Mouse (Mus musculus) liver, postnatal 0 days (tissue): Measurements from ENCODE around the gene 4632433K11Rik. TPM values are rescaled to one million over a fixed set of nuclear protein-coding genes. Genes with fewer than 3 reads are reported as not detected.
A peak's percentile ranks its signal among the peaks of the same experiment; 100 is the strongest.
"Not testable (repeated sequence)": the region's sequence is repeated elsewhere in the genome, so short reads cannot be mapped to it uniquely, and the experiment has no call there.

ENCODE experiments used
- ATAC-seq: fragments of 200-750 bp; cut with Nextera tagmentation; 2 replicates; pipeline ENCODE4 v1.8.0; 2017; ENCODE audit warnings: mild to moderate bottlenecking, moderate library complexity
- DNase-seq: peaks from one replicate; pipeline ENCODE4 v3.0.0-alpha.2; 2016
- H3K27ac ChIP-seq: fragments of 300-500 bp; sonication (generic); 2 replicates; pipeline ENCODE4 v1.5.1; 2014; ENCODE audit warnings: antibody characterized with exemption, moderate library complexity, mild to moderate bottlenecking, low read depth
- H3K27me3 ChIP-seq: fragments of 300-500 bp; sonication (generic); 2 replicates; pipeline ENCODE4 v1.6.1; 2014; ENCODE audit warnings: low read length, control low read depth, mixed read lengths; ENCODE audit not compliant: insufficient read depth
- H3K36me3 ChIP-seq: fragments of 300-500 bp; sonication (generic); replicated peaks from 2 replicates; pipeline ENCODE4 v1.6.1; 2014; ENCODE audit warnings: mild to moderate bottlenecking, control low read depth, low read length, moderate library complexity, mixed read lengths; ENCODE audit not compliant: insufficient read depth
- H3K4me1 ChIP-seq: fragments of 300-500 bp; sonication (generic); 2 replicates; pipeline ENCODE4 v1.6.1; 2014; ENCODE audit warnings: antibody characterized with exemption, mild to moderate bottlenecking, control low read depth; ENCODE audit not compliant: insufficient read depth
- H3K4me2 ChIP-seq: fragments of 300-500 bp; sonication (generic); 2 replicates; pipeline ENCODE4 v1.6.1; 2014; ENCODE audit warnings: low read depth, mild to moderate bottlenecking, low read length, moderate library complexity, mixed read lengths
- H3K4me3 ChIP-seq: fragments of 300-500 bp; sonication (generic); 2 replicates; pipeline ENCODE4 v1.5.1; 2014; ENCODE audit warnings: low read depth, low read length
- H3K9ac ChIP-seq: fragments of 300-500 bp; sonication (generic); replicated peaks from 2 replicates; pipeline ENCODE4 v1.6.1; 2014; ENCODE audit warnings: mild to moderate bottlenecking, moderate library complexity
- H3K9me3 ChIP-seq: fragments of 300-500 bp; sonication (generic); 2 replicates; pipeline ENCODE4 v1.6.1; 2016; ENCODE audit warnings: mild to moderate bottlenecking, control low read depth, low read length, mixed read lengths
- CTCF ChIP-seq: sonication (generic); IDR thresholded peaks from 2 replicates; pipeline ENCODE4 v1.5.1; 2016; ENCODE audit warnings: antibody characterized with exemption, low read depth
- EP300 ChIP-seq: IDR thresholded peaks from 2 replicates; pipeline ENCODE4 v1.6.1; 2016; ENCODE audit warnings: antibody characterized with exemption, low read depth, mild to moderate bottlenecking
- WGBS: fragments of 180-500 bp; shearing (Covaris S2); extraction: QIAGEN DNeasy Blood & Tissue Kit; methylation state at CpG from one replicate; pipeline ENCODE4 v1.1.7; 2014; ENCODE audit not compliant: insufficient replicate concordance; 5-methylcytosine and 5-hydroxymethylcytosine counted together
- polyA plus RNA-seq: library from polyadenylated mRNA; unstranded; fragments of >200 nt; fragmentation: Nextera tagmentation; extraction: Ambion mirVana; gene quantifications from 2 replicates; pipeline ENCODE4 v1.2.1, GENCODE M21; 2015

The 4632433K11Rik gene
- polyA plus RNA-seq, 1 experiment from 2014 or later, result not detected

DNA sequence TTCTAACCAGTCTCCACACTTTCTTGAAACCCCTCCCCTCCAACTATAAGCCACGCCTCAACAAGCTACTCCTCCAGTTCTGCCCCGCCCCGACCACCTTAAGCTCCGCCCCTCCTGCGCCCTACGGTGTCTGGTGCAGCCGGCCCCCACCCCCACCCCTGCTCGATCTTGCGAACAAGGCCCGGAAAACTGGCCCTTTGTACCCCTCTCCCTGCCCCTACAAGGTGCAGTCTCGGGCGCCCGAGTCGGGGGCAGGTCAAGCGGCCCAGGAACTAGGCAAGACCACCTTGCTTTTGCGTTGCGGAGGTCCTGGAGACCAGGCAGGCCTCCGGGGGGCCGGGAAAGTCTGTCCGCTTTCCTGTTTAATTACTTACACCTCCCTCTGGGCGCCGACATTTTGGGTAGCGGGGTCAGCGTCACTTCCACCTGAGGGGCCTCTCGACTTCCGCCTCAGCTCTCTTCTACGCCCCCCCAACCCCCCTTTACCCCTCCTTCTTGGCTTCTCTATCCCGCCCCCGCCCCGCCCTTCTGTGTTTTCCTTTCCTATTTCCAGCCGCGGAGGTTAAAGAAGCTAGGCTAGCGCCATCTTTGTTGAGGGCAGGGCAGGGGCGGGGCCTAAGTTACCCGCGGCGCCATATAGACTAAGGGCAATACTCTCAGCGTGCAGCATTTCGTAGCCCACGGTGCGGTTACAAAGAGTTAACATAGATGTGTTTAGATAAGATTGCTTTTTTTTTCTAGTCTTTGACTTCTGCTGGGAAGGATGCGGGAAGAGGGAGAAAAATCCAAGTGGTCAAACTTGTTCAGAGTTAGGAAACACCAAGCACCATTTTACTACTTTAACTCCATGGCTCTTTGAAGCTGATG, 19.4 kb upstream of the 4632433K11Rik start, which contains the start of the genes Zfp524 and Fiz1:
Zfp524 (plus strand) TSS at position 165 of the 867 bp plus-strand sequence.
Fiz1 (minus strand) TSS at position 447 of the 867 bp plus-strand sequence.
- ATAC-seq, result peak; percentile 85
- no peak for TF ChIP-seq CTCF
- no peak; the same call in none of the 2 replicates for TF ChIP-seq EP300

DNA sequence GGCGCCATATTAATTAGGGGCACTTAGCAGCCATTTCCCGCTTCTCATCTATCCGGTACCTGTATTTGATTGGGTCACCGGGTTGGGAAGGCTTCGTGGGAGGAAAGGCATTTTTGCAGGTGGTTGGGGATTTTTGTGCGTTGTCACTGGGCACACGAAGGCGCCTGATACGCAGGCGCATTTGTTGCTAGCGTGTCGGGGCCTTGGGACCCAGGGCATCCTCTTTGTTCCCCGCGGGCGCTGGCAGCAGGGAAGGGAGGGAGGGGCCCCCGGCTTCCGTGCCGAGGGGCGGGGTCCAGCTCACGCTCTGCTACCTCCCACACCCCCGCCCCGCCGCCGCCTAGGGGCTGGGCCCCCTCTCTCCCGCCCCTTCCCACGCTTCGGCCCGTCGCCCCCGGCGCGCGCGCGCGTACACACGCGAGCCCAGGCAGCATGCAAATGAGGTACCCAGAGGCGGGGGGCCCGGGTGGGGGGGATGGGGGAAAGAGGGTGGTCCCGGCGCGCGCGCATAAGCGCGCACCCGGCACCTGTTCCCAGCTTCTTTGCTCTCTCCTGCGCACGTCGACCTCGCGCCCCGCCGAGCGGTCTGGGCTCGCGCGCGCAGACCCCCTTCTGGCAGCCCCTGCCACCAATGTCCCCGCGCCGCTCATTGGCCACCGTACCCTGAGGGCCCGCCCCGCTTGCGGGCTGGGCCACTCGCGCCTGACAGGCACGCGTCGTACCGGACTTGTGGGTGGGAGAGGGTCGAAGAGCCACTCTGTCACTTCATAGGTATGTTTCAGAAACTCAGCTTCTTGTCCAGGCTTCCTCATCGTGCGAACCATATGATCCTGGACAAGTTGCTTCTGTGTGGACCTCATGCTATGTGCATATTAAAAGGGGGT, 18.6 kb upstream of the 4632433K11Rik start, which contains the start of gene Gm44973:
Gm44973 (plus strand) TSS at position 379 of the 884 bp plus-strand sequence.
- Histone ChIP-seq H3K4me3 (peak within 1 kb of the TSS; percentile 76), H3K4me2 (peak within 1 kb of the TSS; percentile 94), H3K4me1 (peaks cover 14% of the 10 kb centered on the region), H3K36me3 (peaks cover 28% of the 10 kb centered on the region), H3K27ac (peak within 1 kb of the TSS; percentile 98), H3K27me3 (no peaks in the 10 kb centered on the region), H3K9me3 (no peaks in the 10 kb centered on the region), H3K9ac (peak within 1 kb of the TSS; percentile 85)
- 3% methylated on average over 62 of the region's 76 CpGs for WGBS
- TF ChIP-seq CTCF, result no peak
- no peak; the same call in 1 of the 2 replicates for TF ChIP-seq EP300
- DNase-seq, result peak; percentile 93
- ATAC-seq, result peak; percentile 80

More for the DNA sequence above, 19.4 kb upstream of the 4632433K11Rik start, which contains the start of the genes Zfp524 and Fiz1:
- peak within 1 kb of the TSS; percentile 94 for H3K4me2 ChIP-seq
- WGBS, result under 1% methylated on average over 40 of the region's 42 CpGs
- H3K27me3 ChIP-seq, result no peaks in the 10 kb centered on the region
- H3K4me3 ChIP-seq, result peak within 1 kb of the TSS; percentile 76
- H3K9ac ChIP-seq, result peak within 1 kb of the TSS; percentile 85
- peak within 1 kb of the TSS; percentile 98 for H3K27ac ChIP-seq
- peaks cover 35% of the 10 kb centered on the region for H3K36me3 ChIP-seq
- peaks cover 14% of the 10 kb centered on the region for H3K4me1 ChIP-seq
- DNase-seq, result peak; percentile 97
- H3K9me3 ChIP-seq, result no peaks in the 10 kb centered on the region

DNA sequence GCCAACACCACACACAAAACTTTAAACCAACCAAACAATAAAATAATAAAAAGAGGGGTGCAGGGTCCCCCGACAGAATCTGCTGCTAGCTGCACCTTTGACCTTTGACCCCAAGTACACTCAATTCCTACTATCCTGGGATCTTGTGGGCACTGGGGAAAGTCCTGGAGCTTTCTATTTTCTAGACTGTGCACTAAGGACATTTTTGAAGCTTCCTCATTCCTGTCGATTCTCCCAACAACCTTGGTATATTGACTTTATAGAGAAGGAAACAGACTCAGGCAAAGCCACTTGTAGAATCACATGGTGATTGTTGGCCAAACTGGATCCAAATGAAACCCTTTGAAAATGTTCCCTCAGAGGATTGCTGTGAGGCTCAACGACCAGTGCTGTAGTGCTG, 17.9 kb upstream of the 4632433K11Rik start:
- peak overlapping the region; percentile 85 for H3K9ac ChIP-seq
- 37% methylated on average over 3 of the region's 3 CpGs for WGBS
- peaks cover 21% of the 10 kb centered on the region for H3K36me3 ChIP-seq
- H3K4me3 ChIP-seq, result peak overlapping the region; percentile 76
- H3K27ac ChIP-seq, result peak overlapping the region; percentile 98
- no peaks in the 10 kb centered on the region for H3K9me3 ChIP-seq
- H3K4me2 ChIP-seq, result peak overlapping the region; percentile 94
- H3K4me1 ChIP-seq, result peaks cover 18% of the 10 kb centered on the region
- no peak for ATAC-seq
- H3K27me3 ChIP-seq, result no peaks in the 10 kb centered on the region
- TF ChIP-seq EP300 (no peak), CTCF (no peak)
- DNase-seq, result no peak

GRCm38 (mm10) chr7:5016920-5017319, 17.0 kb upstream of the 4632433K11Rik start:
- Histone ChIP-seq H3K36me3 (peaks cover 12% of the 10 kb centered on the region), H3K27ac (no peak overlapping the region), H3K4me3 (no peak overlapping the region), H3K9ac (no peak overlapping the region), H3K4me2 (no peak overlapping the region), H3K9me3 (no peaks in the 10 kb centered on the region), H3K4me1 (peaks cover 19% of the 10 kb centered on the region), H3K27me3 (no peaks in the 10 kb centered on the region)
- TF ChIP-seq CTCF (no peak), EP300 (no peak)
- no peak for ATAC-seq
- 90% methylated on average over 2 of the region's 2 CpGs for WGBS
- no peak for DNase-seq

DNA sequence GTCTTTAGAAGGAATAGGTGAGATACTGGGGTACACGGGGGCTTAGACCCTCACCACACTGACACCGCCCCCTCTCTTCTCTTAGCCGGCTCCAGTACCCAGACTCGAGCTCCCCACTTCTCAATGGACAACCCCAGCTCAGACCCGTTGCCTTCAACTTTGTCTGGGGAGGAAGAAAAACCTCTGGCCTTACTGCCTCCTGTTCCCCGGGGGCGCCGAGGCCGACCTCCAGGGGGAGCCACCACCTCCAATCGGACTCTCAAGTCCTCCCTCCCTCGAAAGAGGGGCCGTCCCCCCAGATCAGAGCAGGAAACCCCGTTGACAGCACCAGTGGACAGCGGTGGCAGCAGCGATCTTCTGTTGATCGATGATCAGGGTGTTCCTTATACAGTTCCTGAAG, 16.6 kb upstream of the 4632433K11Rik start:
- no peak overlapping the region for H3K27ac ChIP-seq
- no peaks in the 10 kb centered on the region for H3K27me3 ChIP-seq
- no peak overlapping the region for H3K4me3 ChIP-seq
- ATAC-seq (no peak), DNase-seq (no peak)
- H3K9me3 ChIP-seq, result no peaks in the 10 kb centered on the region
- H3K9ac ChIP-seq, result no peak overlapping the region
- no peak overlapping the region for H3K4me2 ChIP-seq
- H3K4me1 ChIP-seq, result peaks cover 19% of the 10 kb centered on the region
- no peak for TF ChIP-seq EP300
- TF ChIP-seq CTCF, result peak; percentile 17; the same call in 1 of the 2 replicates
- WGBS, result 89% methylated on average over 16 of the region's 16 CpGs
- H3K36me3 ChIP-seq, result peaks cover 13% of the 10 kb centered on the region

DNA sequence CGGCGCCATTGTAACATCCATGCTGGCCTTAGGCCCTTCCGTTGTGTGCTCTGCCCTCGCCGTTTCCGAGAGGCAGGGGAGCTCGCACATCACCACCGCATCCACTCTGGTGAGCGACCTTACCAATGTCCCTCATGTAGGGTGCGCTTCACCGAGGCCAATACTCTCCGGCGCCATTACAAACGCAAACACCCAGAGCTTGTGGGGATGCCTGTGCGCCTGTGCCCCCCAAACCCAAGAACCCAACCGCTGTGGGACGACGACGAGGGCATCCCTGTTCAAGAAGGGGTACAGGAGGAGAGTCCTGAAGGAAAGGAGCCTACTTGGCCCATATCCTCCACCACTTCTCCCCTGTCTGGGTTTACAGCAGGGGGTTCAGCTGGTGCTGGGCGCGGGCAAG, 16.0 kb upstream of the 4632433K11Rik start:
- 96% methylated on average over 21 of the region's 21 CpGs for WGBS

GRCm38 (mm10) chr7:5019576-5019975, 14.3 kb upstream of the 4632433K11Rik start:
- peak overlapping the region; percentile 90 for H3K4me2 ChIP-seq
- not testable (repeated sequence) for H3K9me3 ChIP-seq, ATAC-seq, H3K27me3 ChIP-seq, DNase-seq
- H3K4me1 ChIP-seq, result peaks cover 13% of the 10 kb centered on the region
- 24% methylated on average over 8 of the region's 8 CpGs for WGBS
- peaks cover 21% of the 10 kb centered on the region for H3K36me3 ChIP-seq
- H3K9ac ChIP-seq, result peak overlapping the region; percentile 99
- H3K27ac ChIP-seq, result peak overlapping the region; percentile 99
- peak overlapping the region; percentile 99 for H3K4me3 ChIP-seq

More for the DNA sequence above, 16.0 kb upstream of the 4632433K11Rik start:
- Histone ChIP-seq H3K4me3 (no peak overlapping the region), H3K27ac (no peak overlapping the region), H3K4me1 (peaks cover 17% of the 10 kb centered on the region), H3K9ac (no peak overlapping the region), H3K36me3 (peaks cover 11% of the 10 kb centered on the region), H3K9me3 (no peaks in the 10 kb centered on the region), H3K27me3 (no peaks in the 10 kb centered on the region), H3K4me2 (no peak overlapping the region)
- no peak for TF ChIP-seq CTCF
- no peak for TF ChIP-seq EP300
- DNase-seq, result no peak
- no peak for ATAC-seq
